Mouse (Mus musculus): ENCODE results near the gene Cd320.

DNA sequence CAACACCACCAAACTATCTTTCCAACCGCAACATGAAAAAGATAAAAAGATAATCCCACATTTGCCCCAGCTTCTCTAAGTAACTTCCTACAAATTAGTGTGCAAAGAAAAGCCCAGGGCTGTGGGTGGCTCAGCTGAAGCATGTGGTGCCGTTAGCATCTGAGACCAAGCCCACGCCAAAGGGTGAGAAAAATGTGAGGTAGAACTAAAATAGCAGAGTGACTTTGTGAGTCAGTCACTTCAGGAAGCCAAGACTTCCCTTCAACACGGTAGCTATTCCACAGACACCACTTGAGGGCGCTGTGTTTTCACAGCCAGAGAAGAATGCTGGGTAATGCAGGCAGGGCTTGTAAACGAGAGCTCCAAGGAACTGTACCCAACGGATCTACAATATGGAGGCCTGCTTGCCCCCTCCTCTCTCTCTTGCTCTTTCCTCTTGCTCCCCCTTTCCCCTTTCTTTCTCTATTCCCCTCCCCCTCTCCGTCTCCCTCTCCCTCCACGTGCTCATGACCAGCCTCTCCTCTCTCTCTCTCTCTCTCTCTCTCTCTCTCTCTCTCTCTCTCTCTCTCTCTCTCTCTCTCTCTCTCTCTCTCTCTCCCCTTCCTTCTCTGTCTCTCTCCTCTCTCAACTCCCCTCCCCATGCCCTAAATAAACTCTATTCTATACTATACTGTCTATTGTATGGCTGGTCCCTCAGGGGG is 22.6 kb downstream of the Cd320 start:
- TF ChIP-seq POLR2A (IDR thresholded peaks at IDR 0.05; ENCODE audit: control insufficient read depth, extremely low read depth, insufficient read depth, low read length, poor library complexity), result no peak
- TF ChIP-seq CTCF (IDR thresholded peaks at IDR 0.05; ENCODE audit: borderline replicate concordance, control insufficient read depth, extremely low read depth, insufficient read depth, low read length, poor library complexity), result no peak

Data from thymus, adult 2 months (tissue).